Mouse (Mus musculus) heart, postnatal 0 days (tissue): ENCODE results near the gene Capn5. TPM values are rescaled to one million over a fixed set of nuclear protein-coding genes. Genes with fewer than 3 reads are reported as not detected.

Experiments used
- ATAC-seq: fragments of 200-750 bp; cut with Nextera tagmentation; 2 replicates; pipeline ENCODE4 v1.8.0; 2017; ENCODE audit warnings: low read depth, moderate number of reproducible peaks, moderate library complexity; ENCODE audit not compliant: insufficient read depth
- DNase-seq: peaks from one replicate; pipeline ENCODE4 v3.0.0-alpha.2; 2016; ENCODE audit warnings: low spot score
- H3K27ac ChIP-seq: fragments of 300-500 bp; sonication (generic); 2 replicates; pipeline ENCODE4 v1.5.1; 2014; ENCODE audit warnings: low read depth, mild to moderate bottlenecking
- H3K27me3 ChIP-seq: fragments of 300-500 bp; sonication (generic); 2 replicates; pipeline ENCODE4 v1.6.1; 2014; ENCODE audit warnings: low read length, mixed read lengths; ENCODE audit not compliant: control insufficient read depth, insufficient read depth
- H3K36me3 ChIP-seq: fragments of 300-500 bp; sonication (generic); replicated peaks from 2 replicates; pipeline ENCODE4 v1.6.1; 2014; ENCODE audit warnings: low read length, mixed read lengths; ENCODE audit not compliant: control insufficient read depth, insufficient read depth
- H3K4me1 ChIP-seq: fragments of 300-500 bp; sonication (generic); 2 replicates; pipeline ENCODE4 v1.6.1; 2014; ENCODE audit warnings: antibody characterized with exemption; ENCODE audit not compliant: control insufficient read depth, insufficient read depth
- H3K4me2 ChIP-seq: fragments of 300-500 bp; sonication (generic); 2 replicates; pipeline ENCODE4 v1.6.1; 2014; ENCODE audit warnings: low read depth, mild to moderate bottlenecking, low read length, moderate library complexity
- H3K4me3 ChIP-seq: fragments of 300-500 bp; sonication (generic); 2 replicates; pipeline ENCODE4 v1.5.1; 2014; ENCODE audit warnings: low read depth, low read length
- H3K9ac ChIP-seq: fragments of 300-500 bp; sonication (generic); replicated peaks from 2 replicates; pipeline ENCODE4 v1.6.1; 2014; ENCODE audit warnings: low read depth, low read length, mixed read lengths
- H3K9me3 ChIP-seq: fragments of 300-500 bp; sonication (generic); replicated peaks from 2 replicates; pipeline ENCODE4 v1.6.1; 2016; ENCODE audit warnings: low read length; ENCODE audit not compliant: control insufficient read depth
- CTCF ChIP-seq: IDR thresholded peaks from 2 replicates; pipeline ENCODE4 v1.5.1; 2016; ENCODE audit warnings: antibody characterized with exemption, control low read depth, low read depth
- EP300 ChIP-seq: IDR thresholded peaks from 2 replicates; pipeline ENCODE4 v1.6.1; 2016; ENCODE audit warnings: antibody characterized with exemption, low read depth
- WGBS: fragments of 180-500 bp; shearing (Covaris S2); extraction: QIAGEN DNeasy Blood & Tissue Kit; methylation state at CpG from one replicate; pipeline ENCODE4 v1.1.7; 2014; 5-methylcytosine and 5-hydroxymethylcytosine counted together
- polyA plus RNA-seq: library from polyadenylated mRNA; unstranded; fragments of >200 nt; fragmentation: Nextera tagmentation; extraction: Ambion mirVana; gene quantifications from 2 replicates; pipeline ENCODE4 v1.2.1, GENCODE M21; 2015
- total RNA-seq: library from RNA; depleted of rRNA; stranded (reverse); fragments of >200 nt; gene quantifications from 2 replicates; pipeline ENCODE4 v1.2.3, GENCODE M21; 2014; ENCODE audit warnings: low replicate concordance

Gene Capn5
- total and polyA plus RNA-seq, 2 experiments from 2014 or later, result 1.1 to 5.6 TPM

GRCm38 (mm10) chr7:98114656-98115055 lies 63.4 kb downstream of the Capn5 start:
- H3K27ac ChIP-seq, result no peak overlapping the region
- no peaks in the 10 kb centered on the region for H3K9me3 ChIP-seq
- no peak overlapping the region for H3K4me3 ChIP-seq
- DNase-seq, result no peak
- TF ChIP-seq CTCF, result no peak
- no peak for TF ChIP-seq EP300
- ATAC-seq, result no peak
- no peak overlapping the region for H3K4me2 ChIP-seq
- H3K27me3 ChIP-seq, result peaks cover 32% of the 10 kb centered on the region
- no peaks in the 10 kb centered on the region for H3K36me3 ChIP-seq
- 47% methylated on average over 6 of the region's 6 CpGs for WGBS
- H3K4me1 ChIP-seq, result peaks cover 12% of the 10 kb centered on the region; the same call in 1 of the 2 replicates
- no peak overlapping the region for H3K9ac ChIP-seq

DNA sequence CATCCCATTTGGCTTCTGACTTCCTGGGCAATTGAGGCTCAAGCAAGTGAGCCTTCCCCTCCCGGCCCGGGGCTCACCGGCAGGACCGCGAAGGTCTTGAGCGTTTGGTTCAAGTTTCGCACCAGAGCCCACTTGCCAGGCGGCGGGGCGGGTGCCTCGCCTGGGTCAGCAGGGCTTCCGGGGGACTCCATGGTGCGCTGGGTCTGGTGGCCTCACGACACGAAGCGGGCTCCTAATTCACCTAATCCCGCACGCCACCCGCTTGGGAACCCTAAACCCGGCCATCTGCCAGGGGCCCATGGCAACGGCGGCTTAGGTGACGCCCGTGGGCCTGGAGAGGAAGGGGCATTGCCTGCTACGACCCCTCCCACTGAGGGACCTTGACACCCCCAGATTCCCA lies 66.8 kb downstream of the Capn5 start:
- WGBS, result 8% methylated on average over 25 of the region's 25 CpGs
- H3K9me3 ChIP-seq, result no peaks in the 10 kb centered on the region
- no peak for DNase-seq
- H3K4me3 ChIP-seq, result peak overlapping the region; percentile 21; the same call in 1 of the 2 replicates
- H3K27ac ChIP-seq, result no peak overlapping the region
- H3K36me3 ChIP-seq, result no peaks in the 10 kb centered on the region
- TF ChIP-seq EP300 (no peak), CTCF (no peak)
- H3K4me2 ChIP-seq, result peak overlapping the region; percentile 37
- no peak overlapping the region; the same call in 1 of the 2 replicates for H3K9ac ChIP-seq
- ATAC-seq, result no peak
- H3K27me3 ChIP-seq, result peaks cover 32% of the 10 kb centered on the region
- 0 out of 2 replicates have a peak, but pooled peaks cover 3% of the 10 kb centered on the region for H3K4me1 ChIP-seq

- peaks cover 11% of the 10 kb centered on the region; the same call in 1 of the 2 replicates for H3K4me1 ChIP-seq
- no peak for TF ChIP-seq CTCF
- TF ChIP-seq EP300, result no peak
- H3K4me3 ChIP-seq, result no peak overlapping the region
- H3K9me3 ChIP-seq, result no peaks in the 10 kb centered on the region
- 71% methylated on average over 4 of the region's 4 CpGs for WGBS
- H3K4me2 ChIP-seq, result no peak overlapping the region
- ATAC-seq (no peak), DNase-seq (no peak)
- no peak overlapping the region for H3K27ac ChIP-seq
- H3K27me3 ChIP-seq, result peaks cover 32% of the 10 kb centered on the region
- H3K9ac ChIP-seq, result no peak overlapping the region
- H3K36me3 ChIP-seq, result no peaks in the 10 kb centered on the region
These were observed 68.3 kb downstream of the Capn5 start for GRCm38 (mm10) chr7:98109771-98110170.

GRCm38 (mm10) chr7:98108636-98109430 lies 69.2 kb downstream of the Capn5 start:
- Histone ChIP-seq H3K27me3 (peaks cover 32% of the 10 kb centered on the region), H3K9me3 (no peaks in the 10 kb centered on the region), H3K4me1 (peaks cover 15% of the 10 kb centered on the region), H3K4me2 (no peak overlapping the region), H3K27ac (no peak overlapping the region), H3K9ac (no peak overlapping the region), H3K4me3 (no peak overlapping the region), H3K36me3 (no peaks in the 10 kb centered on the region)
- ATAC-seq (no peak), DNase-seq (no peak)
- TF ChIP-seq EP300, result no peak
- TF ChIP-seq CTCF, result no peak
- 77% methylated on average over 16 of the region's 16 CpGs for WGBS

DNA sequence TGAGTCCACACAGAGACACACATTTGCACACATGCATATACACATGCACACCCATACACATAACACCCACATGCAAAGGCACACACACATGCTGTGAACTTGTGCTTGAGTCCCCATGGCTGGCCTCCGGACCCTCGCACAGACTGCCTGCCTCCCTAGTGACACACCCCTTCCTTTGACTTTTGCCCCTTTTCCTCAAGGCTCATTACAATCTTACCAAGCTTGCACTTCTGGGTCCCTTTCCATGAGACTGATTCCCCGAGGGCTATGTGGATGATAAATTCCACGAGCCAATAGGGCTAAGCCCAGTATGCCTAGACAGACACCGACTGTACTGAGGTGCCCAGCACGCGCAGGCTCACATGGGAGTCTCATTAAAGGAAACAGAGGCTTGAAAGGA lies 71.8 kb downstream of the Capn5 start:
- no peaks in the 10 kb centered on the region for H3K36me3 ChIP-seq
- peaks cover 17% of the 10 kb centered on the region for H3K4me1 ChIP-seq
- H3K9ac ChIP-seq, result no peak overlapping the region
- no peak overlapping the region for H3K4me2 ChIP-seq
- no peak for TF ChIP-seq EP300
- TF ChIP-seq CTCF, result no peak
- DNase-seq (no peak), ATAC-seq (no peak)
- H3K9me3 ChIP-seq, result no peaks in the 10 kb centered on the region
- no peak overlapping the region; the same call in 1 of the 2 replicates for H3K27ac ChIP-seq
- H3K27me3 ChIP-seq, result peaks cover 15% of the 10 kb centered on the region
- no peak overlapping the region for H3K4me3 ChIP-seq
- WGBS, result 82% methylated on average over 7 of the region's 7 CpGs
